Mouse (Mus musculus) CH12.LX (cell line): ENCODE data around the gene Diexf. TPM values are rescaled to one million over a fixed set of nuclear protein-coding genes. Genes with fewer than 3 reads are reported as not detected.

Experiments
- DNase-seq: peaks from one replicate; pipeline ENCODE4 v3.0.0-alpha.2; 2013; ENCODE audit errors: extremely low read depth
- H3K27ac ChIP-seq: 2 replicates; pipeline ENCODE4 v1.5.1; 2012; ENCODE audit warnings: low read depth, mild to moderate bottlenecking, control low read depth, moderate library complexity; ENCODE audit not compliant: insufficient read depth
- H3K27me3 ChIP-seq: replicated peaks from 2 replicates; pipeline ENCODE3; 2012; ENCODE audit warnings: inconsistent platforms
- H3K36me3 ChIP-seq, 2 experiments: replicated peaks in 1 of 2; 2 replicates each; pipeline versions ENCODE3 to v1.6.1; 2012; ENCODE audit warnings: inconsistent platforms in 1 of 2, low read length in 1 of 2, mild to moderate bottlenecking in 1 of 2, mixed read lengths in 1 of 2, moderate library complexity in 1 of 2; ENCODE audit not compliant: control insufficient read depth in 1 of 2, insufficient read depth in 1 of 2
- H3K4me1 ChIP-seq, 2 experiments: 2 replicates each; pipeline ENCODE4 v1.6.1; 2012; ENCODE audit warnings: inconsistent platforms in 1 of 2, moderate library complexity in 1 of 2; ENCODE audit not compliant: insufficient read depth in 2 of 2, control insufficient read depth in 1 of 2
- H3K4me2 ChIP-seq: 2 replicates; pipeline ENCODE4 v1.6.1; 2012; ENCODE audit warnings: low read depth, mild to moderate bottlenecking, control low read depth; ENCODE audit not compliant: poor library complexity, insufficient read depth, severe bottlenecking
- H3K4me3 ChIP-seq, 3 experiments: fragments of 150-350 bp in 1 of 3; sonication (generic) in 1 of 3; replicated peaks in 1 of 3; 2 replicates each; pipeline versions ENCODE3 to v1.5.1; 2011 to 2012; ENCODE audit warnings: low read depth in 2 of 3, low read length in 2 of 3, mild to moderate bottlenecking in 2 of 3, moderate library complexity in 2 of 3, control low read depth in 1 of 3, improper control_type of control experiment in 1 of 3, inconsistent platforms in 1 of 3, mixed read lengths in 1 of 3; ENCODE audit not compliant: poor library complexity in 1 of 3
- H3K79me2 ChIP-seq: replicated peaks from 2 replicates; pipeline ENCODE4 v1.6.1; 2012; ENCODE audit warnings: mild to moderate bottlenecking, moderate library complexity; ENCODE audit not compliant: control insufficient read depth, poor library complexity, insufficient read depth, severe bottlenecking; ENCODE audit errors: extremely low read depth
- H3K9ac ChIP-seq: 2 replicates; pipeline ENCODE4 v1.6.1; 2012; ENCODE audit warnings: low read depth, mild to moderate bottlenecking, control low read depth, moderate library complexity; ENCODE audit not compliant: insufficient read depth
- H3K9me3 ChIP-seq: replicated peaks from 2 replicates; pipeline ENCODE3; 2012; ENCODE audit warnings: low read length, inconsistent platforms, mixed read lengths
- BHLHE40 ChIP-seq: IDR thresholded peaks from 2 replicates; pipeline ENCODE4 v1.6.1; 2011; ENCODE audit warnings: mild to moderate bottlenecking, low read depth, low read length, improper control_type of control experiment
- CHD1 ChIP-seq: IDR thresholded peaks from 2 replicates; pipeline ENCODE4 v1.6.1; 2012; ENCODE audit warnings: low read depth, low read length, improper control_type of control experiment, inconsistent platforms
- CTCF ChIP-seq, 2 experiments: IDR thresholded peaks in 1 of 2; conservative IDR thresholded peaks in 1 of 2; 2 replicates each; pipeline ENCODE4 v1.5.1; 2011 to 2012; ENCODE audit warnings: low read depth in 2 of 2, low read length in 2 of 2, improper control_type of control experiment in 1 of 2, inconsistent platforms in 1 of 2, mild to moderate bottlenecking in 1 of 2, moderate library complexity in 1 of 2
- ELF1 ChIP-seq: IDR thresholded peaks from 2 replicates; pipeline ENCODE4 v1.6.1; 2014; ENCODE audit warnings: low read depth, mild to moderate bottlenecking, inconsistent platforms, low read length, improper control_type of control experiment
- EP300 ChIP-seq: IDR thresholded peaks from 2 replicates; pipeline ENCODE4 v1.6.1; 2011; ENCODE audit warnings: low read length, improper control_type of control experiment
- ETS1 ChIP-seq: conservative IDR thresholded peaks from 2 replicates; pipeline ENCODE4 v1.6.1; 2012; ENCODE audit warnings: low read depth, mild to moderate bottlenecking, inconsistent platforms, low read length, improper control_type of control experiment, moderate library complexity
- GABPA ChIP-seq: IDR thresholded peaks from 2 replicates; pipeline ENCODE4 v1.6.1; 2012; ENCODE audit warnings: low read depth, low read length, improper control_type of control experiment, inconsistent platforms; ENCODE audit not compliant: insufficient replicate concordance
- IRF4 ChIP-seq: IDR thresholded peaks from 2 replicates; pipeline ENCODE4 v1.6.1; 2014; ENCODE audit warnings: low read depth, mild to moderate bottlenecking, inconsistent platforms, low read length, improper control_type of control experiment
- JUND ChIP-seq: conservative IDR thresholded peaks from 2 replicates; pipeline ENCODE4 v1.6.1; 2011; ENCODE audit warnings: low read depth, low read length, improper control_type of control experiment
- KAT2A ChIP-seq: IDR thresholded peaks from 2 replicates; pipeline ENCODE4 v1.6.1; 2012; ENCODE audit warnings: low read length, improper control_type of control experiment, inconsistent platforms; ENCODE audit not compliant: insufficient replicate concordance
- MAZ ChIP-seq: IDR thresholded peaks from 2 replicates; pipeline ENCODE4 v1.6.1; 2012; ENCODE audit warnings: low read depth, mild to moderate bottlenecking, inconsistent platforms, low read length, improper control_type of control experiment, moderate library complexity
- MEF2A ChIP-seq: IDR thresholded peaks from 2 replicates; pipeline ENCODE4 v1.6.1; 2014; ENCODE audit warnings: low read depth, mild to moderate bottlenecking, inconsistent platforms, low read length, improper control_type of control experiment, borderline replicate concordance
- MXI1 ChIP-seq: IDR thresholded peaks from 2 replicates; pipeline ENCODE4 v1.6.1; 2011; ENCODE audit warnings: mild to moderate bottlenecking, low read depth, low read length, improper control_type of control experiment
- MYC ChIP-seq: IDR thresholded peaks from 2 replicates; pipeline ENCODE4 v1.6.1; 2011; ENCODE audit warnings: low read depth, mild to moderate bottlenecking, improper control_type of control experiment, low read length
- NRF1 ChIP-seq: IDR thresholded peaks from 2 replicates; pipeline ENCODE4 v1.6.1; 2014; ENCODE audit warnings: low read depth, mild to moderate bottlenecking, inconsistent platforms, low read length, improper control_type of control experiment, moderate library complexity
- POLR2A ChIP-seq: IDR thresholded peaks from 2 replicates; pipeline ENCODE4 v1.6.1; 2011; ENCODE audit warnings: low read depth, mild to moderate bottlenecking, improper control_type of control experiment, low read length
- POLR2AphosphoS2 ChIP-seq: IDR thresholded peaks from 2 replicates; pipeline ENCODE4 v1.6.1; 2011; ENCODE audit warnings: low read depth, low read length, improper control_type of control experiment
- RAD21 ChIP-seq: IDR thresholded peaks from 2 replicates; pipeline ENCODE4 v1.6.1; 2011; ENCODE audit warnings: low read depth, mild to moderate bottlenecking, low read length, improper control_type of control experiment, moderate library complexity
- SIN3A ChIP-seq: IDR thresholded peaks from 2 replicates; pipeline ENCODE4 v1.6.1; 2012; ENCODE audit warnings: low read length, improper control_type of control experiment, inconsistent platforms
- SMC3 ChIP-seq: IDR thresholded peaks from 2 replicates; pipeline ENCODE4 v1.6.1; 2011; ENCODE audit warnings: low read depth, low read length, improper control_type of control experiment
- TBP ChIP-seq: conservative IDR thresholded peaks from 2 replicates; pipeline ENCODE4 v1.6.1; 2011; ENCODE audit warnings: low read depth, low read length, improper control_type of control experiment
- UBTF ChIP-seq: IDR thresholded peaks from 2 replicates; pipeline ENCODE4 v1.6.1; 2012; ENCODE audit warnings: low read depth, mild to moderate bottlenecking, inconsistent platforms, low read length, improper control_type of control experiment, moderate library complexity
- USF1 ChIP-seq: IDR thresholded peaks from 2 replicates; pipeline ENCODE4 v1.6.1; 2014; ENCODE audit warnings: low read depth, mild to moderate bottlenecking, inconsistent platforms, low read length, improper control_type of control experiment
- USF2 ChIP-seq: conservative IDR thresholded peaks from 2 replicates; pipeline ENCODE4 v1.6.1; 2011; ENCODE audit warnings: low read depth, low read length, improper control_type of control experiment
- ZKSCAN1 ChIP-seq: IDR thresholded peaks from 2 replicates; pipeline ENCODE4 v1.6.1; 2012; ENCODE audit warnings: low read depth, inconsistent platforms, low read length, improper control_type of control experiment, borderline replicate concordance
- ZMIZ1 ChIP-seq: IDR thresholded peaks from 2 replicates; pipeline ENCODE4 v1.6.1; 2012; ENCODE audit warnings: low read depth, mild to moderate bottlenecking, inconsistent platforms, low read length, improper control_type of control experiment
- ZNF384 ChIP-seq: IDR thresholded peaks from 2 replicates; pipeline ENCODE4 v1.6.1; 2012; ENCODE audit warnings: low read depth, low read length, improper control_type of control experiment, inconsistent platforms
- dilution Hi-C: fragments of 300-500 bp; cut with MboI; formaldehyde crosslinking; loops from 2 replicates; pipeline ENCODE4 v1.14.3; 2020; ENCODE audit warnings: low sequenced_read_pairs; ENCODE audit not compliant: extremely low pct_unique_long_range_greater_than_20kb, extremely low pct_ligation_motif_present
- in situ Hi-C: fragments of 300-500 bp; cut with MboI; formaldehyde crosslinking; loops from 3 replicates; pipeline ENCODE4 v1.14.3; 2019; ENCODE audit warnings: low sequenced_read_pairs, low pct_ligation_motif_present, low pct_unique_long_range_greater_than_20kb, mixed read lengths
- polyA plus RNA-seq: library from polyadenylated mRNA; unstranded; fragments of >175 nt; gene quantifications from 2 replicates; pipeline ENCODE4 v1.2.1, GENCODE M21; 2012; ENCODE audit warnings: low read depth; ENCODE audit not compliant: insufficient read length
- total RNA-seq, 2 experiments: library from RNA; depleted of rRNA; stranded (reverse); fragments of 300-350 nt in 1 of 2; fragments of >200 nt in 1 of 2; gene quantifications; 2 replicates each; pipeline ENCODE4 v1.2.3; 2012 to 2014

Diexf gene
- total and polyA plus RNA-seq, 3 experiments: 11.4 to 39.7 (median 17.8) TPM

- in situ Hi-C loops (no loop called here), dilution Hi-C loops (no loop called here)
- H3K4me3 ChIP-seq: no peak overlapping the region
- no peak for DNase-seq
- H3K27ac ChIP-seq: no peak overlapping the region
- no peaks in the 10 kb centered on the region for H3K27me3 ChIP-seq
- H3K4me2 ChIP-seq: no peak overlapping the region
- no peaks in the 10 kb centered on the region for H3K79me2 ChIP-seq
- peaks cover 2 to 5% of the 10 kb centered on the region in 2 experiments; a peak in 2 of 4 replicates for H3K4me1 ChIP-seq
- H3K9ac ChIP-seq: no peak overlapping the region
- TF ChIP-seq UBTF: no peak
- TF ChIP-seq MXI1: no peak
- no peak for TF ChIP-seq MEF2A
- TF ChIP-seq IRF4: no peak
- TF ChIP-seq JUND: no peak
- TF ChIP-seq RAD21: no peak
- TF ChIP-seq CHD1: no peak
- TF ChIP-seq BHLHE40: no peak
- TF ChIP-seq MYC: no peak
- TF ChIP-seq ELF1: no peak
- TF ChIP-seq TBP: no peak
- no peak for TF ChIP-seq EP300
- TF ChIP-seq USF2: no peak
- no peak for TF ChIP-seq SIN3A
- no peak for TF ChIP-seq USF1
- TF ChIP-seq ETS1: no peak
- TF ChIP-seq SMC3: no peak
- H3K9me3 ChIP-seq: no peaks in the 10 kb centered on the region
- no peaks in the 10 kb centered on the region for H3K36me3 ChIP-seq
These were observed 40.4 kb downstream of the Diexf start for GRCm38 (mm10) chr1:193089683-193090082.

- TF ChIP-seq JUND (no peak), MEF2A (no peak), MAZ (no peak), ELF1 (no peak), POLR2AphosphoS2 (no peak), MYC (no peak), POLR2A (no peak), TBP (no peak), SMC3 (no peak), KAT2A (no peak), MXI1 (no peak), GABPA (no peak), USF1 (no peak), NRF1 (no peak), ZMIZ1 (no peak), ETS1 (no peak), ZKSCAN1 (no peak), BHLHE40 (no peak), CTCF (conservative IDR thresholded peaks at IDR 0.05 in 1 of 2, IDR thresholded peaks at IDR 0.05 in 1 of 2; ENCODE audit: low read depth in 2 of 2, low read length in 2 of 2) (no peak), ZNF384 (no peak)
- peaks cover 2 to 5% of the 10 kb centered on the region in 2 experiments; a peak in 2 of 4 replicates for H3K4me1 ChIP-seq
- H3K4me2 ChIP-seq: no peak overlapping the region
- DNase-seq: no peak
- in situ Hi-C loops: no loop called here
- no peaks in the 10 kb centered on the region for H3K36me3 ChIP-seq
- H3K27me3 ChIP-seq: no peaks in the 10 kb centered on the region
- no peaks in the 10 kb centered on the region for H3K9me3 ChIP-seq
- no peak overlapping the region for H3K27ac ChIP-seq
- H3K4me3 ChIP-seq: no peak overlapping the region
- H3K9ac ChIP-seq: no peak overlapping the region
- no peaks in the 10 kb centered on the region for H3K79me2 ChIP-seq
- dilution Hi-C loops: no loop called here
These were observed 40.9 kb downstream of the Diexf start for GRCm38 (mm10) chr1:193089211-193089610.
